Mouse (Mus musculus): ENCODE results near the gene Slc35b1.
"Not testable (repeated sequence)": the region's sequence is repeated elsewhere in the genome, so short reads cannot be mapped to it uniquely, and the experiment has no call there.

The Slc35b1 gene

GRCm38 (mm10) chr11:95396548-95396947 lies 12.1 kb downstream of the Slc35b1 start:
- DNase-seq (ENCODE audit: low spot score) = no peak

- DNase-seq (ENCODE audit: low spot score) = peak; percentile 50
Observed at GRCm38 (mm10) chr11:95397843-95398835, 13.6 kb downstream of the Slc35b1 start.

GRCm38 (mm10) chr11:95399520-95400020 lies 15.1 kb downstream of the Slc35b1 start:
- no peak for DNase-seq (ENCODE audit: low spot score)

GRCm38 (mm10) chr11:95401568-95401967 lies 17.1 kb downstream of the Slc35b1 start:
- no peak for DNase-seq (ENCODE audit: low spot score)

GRCm38 (mm10) chr11:95402196-95402595 lies 17.7 kb downstream of the Slc35b1 start:
- DNase-seq (ENCODE audit: low spot score) = no peak

- DNase-seq (ENCODE audit: low spot score) = no peak
Observed at GRCm38 (mm10) chr11:95402658-95403101, 18.2 kb downstream of the Slc35b1 start.

GRCm38 (mm10) chr11:95403382-95404340 lies 19.2 kb downstream of the Slc35b1 start:
- DNase-seq (ENCODE audit: low spot score) = no peak

- DNase-seq (ENCODE audit: low spot score) = no peak
Observed at GRCm38 (mm10) chr11:95405771-95406170, 21.3 kb downstream of the Slc35b1 start.

GRCm38 (mm10) chr11:95406398-95406797 lies 21.9 kb downstream of the Slc35b1 start:
- DNase-seq (ENCODE audit: low spot score) = not testable (repeated sequence)

- DNase-seq (ENCODE audit: low spot score) = no peak
Observed at GRCm38 (mm10) chr11:95409450-95410112, 25.1 kb downstream of the Slc35b1 start.

GRCm38 (mm10) chr11:95411453-95412013 lies 27.0 kb downstream of the Slc35b1 start:
- DNase-seq (ENCODE audit: low spot score) = no peak

- DNase-seq (ENCODE audit: low spot score) = no peak
Observed at GRCm38 (mm10) chr11:95412615-95413014, 28.1 kb downstream of the Slc35b1 start.

- DNase-seq (ENCODE audit: low spot score) = peak; percentile 94
Observed at GRCm38 (mm10) chr11:95413641-95414535, 29.4 kb downstream of the Slc35b1 start, which contains the start of gene Spop. Gene Spop, plus strand, starts transcription at chr11:95414080.

GRCm38 (mm10) chr11:95414536-95415161 lies 30.2 kb downstream of the Slc35b1 start:
- peak; percentile 94 for DNase-seq (ENCODE audit: low spot score)

- DNase-seq (ENCODE audit: low spot score) = no peak
Observed at GRCm38 (mm10) chr11:95415931-95416330, 31.4 kb downstream of the Slc35b1 start.

- DNase-seq (ENCODE audit: low spot score) = no peak
Observed at GRCm38 (mm10) chr11:95417341-95417740, 32.8 kb downstream of the Slc35b1 start.

GRCm38 (mm10) chr11:95420880-95421435 lies 36.5 kb downstream of the Slc35b1 start:
- no peak for DNase-seq (ENCODE audit: low spot score)

- no peak for DNase-seq (ENCODE audit: low spot score)
Observed at GRCm38 (mm10) chr11:95423505-95423904, 39.0 kb downstream of the Slc35b1 start.

GRCm38 (mm10) chr11:95431344-95431743 lies 46.9 kb downstream of the Slc35b1 start:
- DNase-seq (ENCODE audit: low spot score) = no peak

Data from c-Kit-positive CD71-positive TER-119-positive erythroid progenitor cells, embryonic 14.5 days (primary cell).